Mouse (Mus musculus): ENCODE results near the gene Gcm1.
"Not testable (repeated sequence)": the region's sequence is repeated elsewhere in the genome, so short reads cannot be mapped to it uniquely, and the experiment has no call there.

Gene Gcm1

GRCm38 (mm10) chr9:78046755-78047154 lies 5.0 kb upstream of the Gcm1 start:
- DNase-seq (ENCODE audit: low spot score in 2 of 2): no peak

GRCm38 (mm10) chr9:78050452-78050970 lies 1.2 kb upstream of the Gcm1 start:
- no peak for DNase-seq (ENCODE audit: low spot score in 2 of 2)

GRCm38 (mm10) chr9:78053821-78054220 lies 2.1 kb downstream of the Gcm1 start:
- DNase-seq (ENCODE audit: low spot score in 2 of 2): no peak

- DNase-seq (ENCODE audit: low spot score in 2 of 2): no peak
These were observed 2.6 kb downstream of the Gcm1 start for GRCm38 (mm10) chr9:78054298-78054697.

GRCm38 (mm10) chr9:78059525-78060120 lies 7.9 kb downstream of the Gcm1 start:
- no peak for DNase-seq (ENCODE audit: low spot score in 2 of 2)

- DNase-seq (ENCODE audit: low spot score in 2 of 2): no peak
These were observed 10.7 kb downstream of the Gcm1 start for GRCm38 (mm10) chr9:78062392-78062791.

- no peak for DNase-seq (ENCODE audit: low spot score in 2 of 2)
These were observed 12.4 kb downstream of the Gcm1 start for GRCm38 (mm10) chr9:78064121-78064520.

DNA sequence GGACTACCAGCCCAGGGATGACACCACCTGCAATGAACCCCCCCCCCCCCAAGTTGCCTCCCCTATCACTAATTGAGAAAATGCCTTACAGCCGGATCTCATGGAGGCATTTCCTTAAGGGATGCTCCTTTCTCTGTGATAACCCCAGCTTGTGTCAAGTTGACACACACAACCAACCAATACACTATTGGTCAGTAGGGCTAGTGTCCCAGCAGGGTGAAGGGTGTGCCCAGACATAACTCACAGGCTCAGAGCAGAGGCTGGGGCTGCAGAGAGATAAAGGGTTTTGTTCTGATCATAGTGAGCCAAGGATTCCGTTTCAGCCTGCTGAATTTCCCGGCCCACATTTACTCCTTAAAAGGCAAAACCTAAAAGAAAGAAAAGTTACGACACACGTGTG lies 18.8 kb downstream of the Gcm1 start:
- no peak for DNase-seq (ENCODE audit: low spot score in 2 of 2)

DNA sequence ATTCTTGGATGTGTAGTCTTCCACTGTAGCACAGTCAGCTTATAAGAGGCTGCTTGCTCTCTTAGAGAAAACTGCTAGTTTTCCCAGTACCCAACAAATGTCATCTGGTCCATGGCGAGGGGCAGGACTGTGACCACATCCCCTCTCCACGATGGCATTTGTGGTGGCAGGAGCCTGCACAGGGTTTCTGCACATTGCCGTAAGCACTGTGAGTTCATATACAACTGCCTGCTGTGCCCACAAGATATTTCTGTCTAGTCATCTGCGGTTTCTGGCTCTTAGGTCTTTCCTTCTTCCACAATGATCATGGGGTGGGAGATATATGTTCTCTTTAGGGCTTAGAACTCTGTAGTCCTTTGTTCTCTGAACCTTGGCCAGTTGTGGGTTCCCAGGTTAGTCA lies 19.9 kb downstream of the Gcm1 start:
- DNase-seq (ENCODE audit: low spot score in 2 of 2): no peak

GRCm38 (mm10) chr9:78073291-78073690 lies 21.6 kb downstream of the Gcm1 start:
- DNase-seq (ENCODE audit: low spot score in 2 of 2): not testable (repeated sequence)

DNA sequence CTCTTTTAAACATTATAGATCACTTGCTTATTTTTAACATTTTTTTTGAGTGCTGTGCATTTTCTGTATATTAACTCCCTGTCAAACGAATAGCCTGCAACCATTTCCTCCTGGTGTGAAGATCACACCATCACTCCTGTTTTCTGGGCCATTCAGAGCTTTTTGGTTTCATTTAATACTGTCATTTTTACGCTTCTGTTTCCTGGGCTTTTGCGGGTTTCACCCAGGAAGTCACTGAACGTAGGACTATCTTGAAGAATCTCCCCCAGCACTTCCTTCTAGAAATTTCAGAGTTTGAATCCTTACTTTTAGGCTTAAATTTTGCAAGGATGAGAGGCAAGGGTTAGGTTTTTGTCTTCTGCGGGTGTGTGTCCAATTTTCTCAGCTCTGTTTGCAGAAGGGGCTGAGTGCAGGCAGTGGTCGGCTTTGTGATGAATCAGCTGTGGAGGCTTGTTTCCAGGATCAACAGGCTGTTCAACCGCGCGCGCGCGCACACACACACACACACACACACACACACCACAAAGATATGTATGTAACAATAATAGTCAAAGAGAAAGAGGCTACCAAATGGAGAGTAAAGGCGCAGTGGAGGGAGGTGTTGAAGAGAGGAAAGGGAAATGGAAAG lies 22.1 kb downstream of the Gcm1 start:
- DNase-seq (ENCODE audit: low spot score in 2 of 2): no peak

GRCm38 (mm10) chr9:78075256-78075655 lies 23.5 kb downstream of the Gcm1 start:
- DNase-seq (ENCODE audit: low spot score in 2 of 2): no peak

GRCm38 (mm10) chr9:78078240-78078639 lies 26.5 kb downstream of the Gcm1 start:
- DNase-seq (ENCODE audit: low spot score in 2 of 2): no peak

DNA sequence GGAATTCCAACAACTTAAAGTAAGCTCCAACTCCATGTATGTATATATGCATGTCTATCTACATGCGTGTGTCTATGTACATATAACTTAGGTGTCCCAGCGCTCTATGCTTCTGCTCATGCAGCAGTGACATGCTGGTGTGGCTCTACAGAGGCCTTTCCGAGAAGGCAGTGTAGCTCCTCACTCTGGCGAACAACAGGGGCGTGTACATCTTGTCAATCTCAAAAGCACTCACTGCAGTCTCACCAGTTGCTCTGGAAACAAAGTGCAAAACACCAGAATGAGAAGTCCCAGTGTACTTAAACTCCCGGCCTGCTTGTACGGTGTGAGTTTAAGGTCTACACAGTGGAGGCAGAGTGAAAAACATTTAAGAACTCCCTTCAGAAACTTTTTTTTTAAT lies 30.1 kb downstream of the Gcm1 start:
- no peak for DNase-seq (ENCODE audit: low spot score in 2 of 2)

GRCm38 (mm10) chr9:78084341-78084740 lies 32.6 kb downstream of the Gcm1 start:
- no peak for DNase-seq (ENCODE audit: low spot score in 2 of 2)

GRCm38 (mm10) chr9:78085722-78086287 lies 34.1 kb downstream of the Gcm1 start:
- DNase-seq (ENCODE audit: low spot score in 2 of 2): no peak

DNA sequence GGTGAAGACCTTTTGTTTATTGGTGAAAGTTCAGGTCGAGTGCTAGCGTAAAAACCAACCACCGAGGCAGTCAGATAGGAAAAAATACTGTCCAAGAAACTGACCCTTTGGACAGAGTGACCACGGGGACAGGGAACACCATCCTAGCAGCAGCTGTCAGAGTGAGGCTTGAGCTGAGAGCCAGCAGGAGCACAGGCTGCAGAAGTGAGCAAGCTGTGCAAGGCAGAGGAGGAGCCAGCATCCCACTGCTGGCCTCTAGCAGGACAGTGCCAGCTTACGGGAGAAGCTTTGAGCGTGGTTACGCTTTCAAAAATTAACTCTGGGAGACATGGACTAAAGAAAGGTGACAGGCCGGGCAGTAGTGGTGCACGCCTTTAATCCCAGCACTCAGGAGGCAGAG lies 36.0 kb downstream of the Gcm1 start:
- no peak for DNase-seq (ENCODE audit: low spot score in 2 of 2)

GRCm38 (mm10) chr9:78088521-78088920 lies 36.8 kb downstream of the Gcm1 start:
- no peak for DNase-seq (ENCODE audit: low spot score in 2 of 2)

GRCm38 (mm10) chr9:78088971-78089370 lies 37.2 kb downstream of the Gcm1 start:
- DNase-seq (ENCODE audit: low spot score in 2 of 2): no peak

DNA sequence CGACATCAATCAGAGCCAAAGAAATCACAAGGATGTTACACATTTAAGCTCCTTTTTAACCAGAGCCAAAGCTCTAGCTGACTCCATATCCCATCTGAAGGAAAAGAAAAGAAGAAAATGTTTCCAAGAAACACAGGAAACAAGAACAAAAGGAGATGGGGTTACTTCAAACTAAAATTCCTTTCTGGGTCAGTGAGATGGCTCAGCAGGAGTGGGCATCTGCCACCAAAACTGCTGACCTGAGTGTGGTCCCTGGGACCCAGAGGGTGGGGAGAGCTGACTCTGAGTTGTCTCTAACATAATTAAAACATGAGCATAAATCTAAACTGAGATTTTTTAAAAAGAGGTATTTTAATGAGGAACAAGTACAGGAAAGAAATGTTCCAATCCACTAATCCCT lies 38.2 kb downstream of the Gcm1 start:
- no peak for DNase-seq (ENCODE audit: low spot score in 2 of 2)

GRCm38 (mm10) chr9:78090596-78090995 lies 38.9 kb downstream of the Gcm1 start:
- DNase-seq (ENCODE audit: low spot score in 2 of 2): no peak

GRCm38 (mm10) chr9:78095686-78096085 lies 44.0 kb downstream of the Gcm1 start:
- no peak for DNase-seq (ENCODE audit: low spot score in 2 of 2)

DNA sequence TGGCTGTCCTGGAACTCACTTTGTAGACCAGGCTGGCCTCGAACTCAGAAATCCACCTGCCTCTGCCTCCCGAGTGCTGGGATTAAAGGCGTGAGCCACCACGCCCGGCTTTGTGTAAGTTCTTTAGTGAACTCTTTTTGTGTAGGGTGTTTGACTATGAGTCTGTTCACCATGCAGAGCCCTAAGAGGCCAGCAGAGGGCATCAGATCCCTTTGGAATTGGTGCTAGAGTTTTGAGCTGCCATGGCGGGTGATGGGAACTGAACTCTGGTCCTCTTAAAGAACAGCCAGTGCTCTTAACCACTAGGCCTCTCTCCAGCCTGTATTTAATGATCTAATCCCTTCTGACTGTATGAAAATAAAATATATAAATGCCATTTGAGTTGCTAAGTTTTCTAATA lies 44.7 kb downstream of the Gcm1 start:
- DNase-seq (ENCODE audit: low spot score in 2 of 2): no peak
